Mouse (Mus musculus) E14TG2a.4 (cell line): ENCODE results near the gene Tuba3a.

Source experiments
- CTCF ChIP-seq: conservative IDR thresholded peaks from 2 replicates; pipeline ENCODE4 v1.5.1; 2014; ENCODE audit warnings: low read length
- NANOG ChIP-seq: IDR thresholded peaks from 2 replicates; pipeline ENCODE4 v1.6.1; 2014; ENCODE audit warnings: borderline replicate concordance, low read length, mixed read lengths

DNA sequence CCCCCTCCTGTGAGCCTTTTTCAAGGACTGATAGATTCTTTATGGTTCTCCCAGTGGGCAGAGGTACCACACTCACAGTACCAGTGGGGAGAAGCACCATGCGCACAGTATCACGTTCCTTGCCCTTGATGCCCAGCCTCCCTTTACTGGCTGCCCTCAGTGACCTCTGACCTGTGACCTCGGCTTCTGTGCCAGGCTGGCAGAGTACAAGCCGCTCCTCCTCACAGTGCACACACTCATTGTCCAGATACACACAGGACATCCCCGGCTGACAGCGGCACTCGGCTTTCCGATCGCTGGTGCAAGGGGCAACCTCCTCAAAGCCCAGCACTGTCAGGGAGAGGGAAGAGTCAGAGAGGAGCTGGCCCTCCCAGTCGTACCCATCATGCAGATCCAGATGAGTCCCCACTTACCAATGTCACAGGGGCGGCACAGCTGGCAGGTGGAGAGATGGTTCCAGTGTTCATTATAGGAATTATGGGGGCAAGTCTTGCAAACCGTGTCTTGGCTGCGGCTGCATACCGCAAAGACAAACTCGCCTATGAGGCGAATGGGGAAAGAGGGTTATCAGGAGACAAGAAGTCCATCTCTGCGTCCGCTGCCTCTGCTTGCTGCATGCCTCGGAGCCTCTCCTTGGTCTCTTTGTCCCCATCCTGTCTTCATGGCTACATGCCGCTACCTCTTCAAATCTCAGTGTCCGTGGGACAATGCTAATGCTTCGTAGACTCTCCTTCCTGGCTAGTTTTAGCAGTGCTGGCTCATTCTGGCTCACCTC is 26.9 kb upstream of the Tuba3a start:
- TF ChIP-seq CTCF (no peak), NANOG (no peak)
